Mouse (Mus musculus) kidney, postnatal 4 days (tissue): ENCODE data around the gene Diras1.
"Not testable (repeated sequence)": the region's sequence is repeated elsewhere in the genome, so short reads cannot be mapped to it uniquely, and the experiment has no call there.

ENCODE experiments used
- DNase-seq, 2 experiments: peaks; one replicate each; pipeline ENCODE4 v3.0.0; 2021; ENCODE audit warnings: mixed read lengths in 2 of 2

The Diras1 gene

DNA sequence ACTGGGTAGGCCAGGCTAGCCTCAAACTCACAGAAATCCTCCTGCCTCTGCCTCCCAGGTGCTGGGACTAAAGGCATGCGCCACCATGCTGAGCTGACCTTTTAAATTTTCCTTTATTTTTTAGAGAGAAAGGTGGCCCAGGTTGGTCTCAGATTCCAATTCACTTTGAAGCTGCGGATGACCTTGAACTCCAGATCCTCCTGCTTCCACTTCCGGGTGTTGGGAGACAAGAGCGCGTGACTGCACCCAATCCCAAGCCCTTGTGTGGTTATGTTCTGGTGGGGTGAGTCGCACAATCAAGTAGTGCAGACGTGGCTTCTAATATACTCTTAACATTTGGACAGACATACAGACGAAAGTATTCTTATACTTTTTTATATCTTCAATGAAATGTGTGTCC is 29.0 kb downstream of the Diras1 start:
- no peak for DNase-seq

GRCm38 (mm10) chr10:80995091-80995632 is 30.3 kb downstream of the Diras1 start:
- peak; percentile 90 to 91 for DNase-seq

- no peak for DNase-seq
Measured at GRCm38 (mm10) chr10:80994621-80995020, 30.8 kb downstream of the Diras1 start.

GRCm38 (mm10) chr10:80993276-80993675 is 32.2 kb downstream of the Diras1 start:
- DNase-seq, result no peak

DNA sequence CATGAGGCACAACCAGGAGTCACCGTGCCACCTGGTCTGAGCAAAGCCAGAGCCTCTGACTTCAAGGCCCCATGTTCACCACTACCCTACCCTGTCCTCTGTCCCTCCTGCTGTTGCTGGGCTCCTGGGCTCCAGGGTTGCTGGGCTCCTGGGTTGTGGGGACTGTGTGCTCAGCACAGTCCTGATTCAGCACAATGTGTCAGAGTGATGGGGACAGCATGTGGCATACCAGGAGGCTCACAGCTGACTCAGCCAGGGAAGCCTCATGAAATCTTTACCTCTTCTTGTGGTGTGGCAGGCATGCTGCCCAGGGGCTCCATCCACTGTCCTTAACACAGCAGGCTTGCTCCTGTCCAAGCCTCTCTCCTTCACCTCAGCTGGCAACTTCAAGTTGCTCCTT is 33.5 kb downstream of the Diras1 start:
- DNase-seq, result no peak

- DNase-seq, result no peak
Measured at GRCm38 (mm10) chr10:80991007-80991406, 34.5 kb downstream of the Diras1 start.

- DNase-seq, result peak in 1 of 2 experiments; percentile 22
Measured at GRCm38 (mm10) chr10:80990406-80990805, 35.1 kb downstream of the Diras1 start.

DNA sequence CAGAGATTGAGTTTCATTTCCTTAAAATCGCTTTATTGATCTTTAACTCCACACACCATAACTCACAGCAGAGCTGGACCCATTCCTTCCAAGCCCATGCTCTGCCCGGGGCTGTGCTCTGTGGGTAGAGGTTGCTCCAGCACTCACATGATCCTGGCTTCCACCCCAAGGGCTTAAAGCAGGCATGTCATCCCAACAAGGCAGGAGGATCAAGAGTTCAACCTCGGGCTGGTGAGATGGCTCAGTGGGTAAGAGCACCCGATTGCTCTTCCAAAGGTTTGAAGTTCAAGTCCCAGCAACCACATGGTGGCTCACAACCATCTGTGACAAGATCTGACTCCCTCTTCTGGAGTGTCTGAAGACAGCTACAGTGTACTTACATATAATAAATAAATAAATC is 35.6 kb downstream of the Diras1 start:
- not testable (repeated sequence) for DNase-seq

GRCm38 (mm10) chr10:80989446-80989845 is 36.0 kb downstream of the Diras1 start:
- DNase-seq, result no peak

DNA sequence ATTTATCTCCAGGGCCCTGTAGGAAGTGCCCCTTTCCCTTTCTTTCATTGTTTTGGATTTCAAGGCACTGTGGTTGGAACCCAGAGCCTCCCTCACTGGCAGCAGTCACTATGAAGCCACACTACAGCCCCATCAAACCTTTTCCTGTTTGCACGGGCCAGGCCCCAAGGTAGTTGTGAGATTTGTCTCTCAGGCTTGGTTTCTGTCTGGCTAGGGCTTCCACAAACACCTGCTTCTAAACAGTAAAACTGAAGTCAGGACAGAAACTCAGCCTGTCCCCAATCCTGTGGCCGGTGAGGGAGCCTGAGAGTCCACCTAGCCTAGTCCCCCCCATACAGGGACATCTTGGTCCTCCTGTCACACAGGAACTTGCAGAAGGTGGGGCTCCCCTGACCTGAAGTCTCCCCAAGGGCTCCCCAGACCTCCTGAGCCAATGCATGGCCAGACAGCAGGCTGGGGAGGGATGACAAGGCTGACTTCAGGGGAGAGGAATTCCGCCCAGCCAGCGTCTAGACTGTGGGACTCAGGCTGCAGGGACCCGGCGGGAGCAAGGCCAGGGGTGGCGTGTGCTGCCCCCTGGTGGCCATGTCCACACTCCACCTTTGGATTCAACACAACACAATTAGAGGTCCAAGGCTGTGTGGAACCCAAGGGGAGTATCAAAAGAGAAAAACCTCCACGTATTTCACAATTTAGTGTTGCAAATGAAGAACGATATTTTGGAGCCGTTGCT is 37.6 kb downstream of the Diras1 start:
- peak; percentile 92 to 94 for DNase-seq

- DNase-seq, result no peak
Measured at GRCm38 (mm10) chr10:80986754-80987153, 38.7 kb downstream of the Diras1 start.

GRCm38 (mm10) chr10:80985970-80986701 is 39.3 kb downstream of the Diras1 start:
- no peak for DNase-seq

GRCm38 (mm10) chr10:80985241-80985969 is 40.1 kb downstream of the Diras1 start:
- peak; percentile 40 to 59 for DNase-seq

DNA sequence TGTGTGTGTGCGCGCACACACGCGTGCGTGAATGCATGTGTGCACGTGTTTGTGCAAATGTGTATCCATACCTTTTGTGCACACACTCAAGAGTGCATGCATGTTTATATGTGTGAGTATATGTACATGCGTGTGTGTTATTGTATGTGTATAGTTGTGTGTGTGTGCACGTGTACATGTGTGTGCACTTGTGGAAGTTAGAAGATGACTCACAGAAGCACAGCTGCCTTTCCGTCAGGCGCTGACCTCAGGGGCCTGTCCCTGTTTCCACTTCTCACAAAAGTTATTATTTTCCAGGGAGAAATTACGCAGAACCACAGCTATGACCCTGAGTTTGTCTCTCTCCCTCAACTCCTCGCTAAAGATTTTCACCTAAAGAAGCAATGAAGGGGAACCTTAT is 41.2 kb downstream of the Diras1 start:
- no peak for DNase-seq

DNA sequence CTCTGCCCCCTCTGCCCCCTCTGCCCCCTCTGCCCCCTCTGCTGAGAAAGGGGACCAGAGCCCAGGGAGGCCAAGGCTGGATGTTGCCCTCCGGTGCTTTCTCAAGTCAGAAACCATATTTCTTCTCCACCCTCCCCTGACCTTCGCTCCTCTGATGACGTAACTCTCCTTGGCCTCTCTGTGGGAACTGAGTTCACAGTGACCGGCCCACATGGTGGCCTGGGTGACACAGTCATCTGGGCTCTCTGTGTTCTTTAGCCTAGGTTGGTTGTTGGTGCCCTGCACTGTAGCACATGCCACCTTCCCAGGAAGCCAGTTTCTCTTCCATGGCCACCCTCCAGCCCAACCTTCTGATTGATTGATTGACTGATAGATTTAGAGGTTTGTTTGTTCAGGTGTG is 43.1 kb downstream of the Diras1 start:
- DNase-seq, result peak in 1 of 2 experiments; percentile 31

- DNase-seq, result peak in 1 of 2 experiments; percentile 38
Measured at GRCm38 (mm10) chr10:80981564-80982112, 43.8 kb downstream of the Diras1 start.

- peak; percentile 66 to 81 for DNase-seq
Measured at GRCm38 (mm10) chr10:80975478-80975877, 50.0 kb downstream of the Diras1 start.

- DNase-seq, result peak; percentile 39 to 61
Measured at GRCm38 (mm10) chr10:80973722-80974121, 51.7 kb downstream of the Diras1 start.

DNA sequence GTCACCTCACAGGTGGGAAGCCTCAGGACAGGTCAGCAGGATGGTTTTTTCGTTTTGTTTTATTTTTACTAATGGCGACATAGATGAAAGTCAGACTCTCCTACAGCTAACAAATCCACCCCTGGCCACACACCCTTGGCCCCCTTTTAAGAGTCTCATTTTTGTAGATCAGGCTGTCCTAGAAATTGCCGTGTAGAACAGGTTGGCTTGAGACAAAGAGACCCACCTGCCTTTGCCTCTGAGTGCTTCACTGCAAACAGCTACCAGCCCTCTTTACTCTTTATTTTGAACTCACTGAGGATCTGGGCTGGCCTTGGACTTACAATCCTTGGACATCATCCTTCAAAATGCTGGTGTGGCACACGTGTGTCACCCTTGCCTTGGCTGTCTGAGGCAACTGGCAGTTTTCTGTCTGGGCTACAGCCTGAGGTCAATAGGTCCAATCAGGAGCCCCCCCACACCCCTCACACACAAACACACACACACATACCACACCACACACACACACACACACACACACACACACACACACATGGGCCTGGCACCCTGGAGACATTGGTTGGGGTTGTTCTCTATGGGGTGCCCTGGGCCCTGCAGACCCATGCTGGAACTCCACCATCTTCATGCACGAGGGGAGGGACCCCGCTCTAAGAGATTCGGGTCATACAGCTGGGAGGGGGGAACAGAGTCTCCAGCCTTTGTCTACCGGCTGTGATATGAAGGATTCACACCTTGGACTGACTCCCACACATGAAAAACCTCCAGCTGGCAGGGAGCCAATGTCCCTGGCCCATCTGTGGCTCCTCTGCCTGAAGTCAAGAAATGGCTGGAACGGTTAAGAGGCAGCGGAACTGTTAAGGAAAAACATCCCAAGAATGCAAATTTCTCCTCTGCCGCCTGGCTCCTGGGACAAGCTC is 53.1 kb downstream of the Diras1 start:
- peak; percentile 81 to 87 for DNase-seq

DNA sequence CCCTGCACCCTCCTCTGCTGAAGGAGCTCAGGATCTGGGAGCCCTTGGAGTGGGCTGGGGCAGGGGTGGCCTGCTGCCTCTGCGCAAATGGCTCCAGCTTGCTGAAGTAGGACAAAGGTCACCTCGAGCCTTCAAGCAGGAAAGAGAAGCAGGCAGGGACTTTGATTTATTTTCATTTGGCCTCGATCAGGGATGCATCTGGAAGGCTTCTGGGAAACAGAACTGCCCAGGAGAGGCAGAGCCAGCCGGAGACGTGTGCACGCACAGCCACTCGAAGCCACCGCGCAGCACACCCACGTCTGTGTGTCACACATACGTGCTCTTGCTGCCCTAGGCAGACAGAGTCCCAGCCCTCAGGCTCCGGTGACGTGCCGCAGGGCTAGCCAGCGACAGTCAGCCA is 53.9 kb downstream of the Diras1 start:
- peak; percentile 68 to 78 for DNase-seq

DNA sequence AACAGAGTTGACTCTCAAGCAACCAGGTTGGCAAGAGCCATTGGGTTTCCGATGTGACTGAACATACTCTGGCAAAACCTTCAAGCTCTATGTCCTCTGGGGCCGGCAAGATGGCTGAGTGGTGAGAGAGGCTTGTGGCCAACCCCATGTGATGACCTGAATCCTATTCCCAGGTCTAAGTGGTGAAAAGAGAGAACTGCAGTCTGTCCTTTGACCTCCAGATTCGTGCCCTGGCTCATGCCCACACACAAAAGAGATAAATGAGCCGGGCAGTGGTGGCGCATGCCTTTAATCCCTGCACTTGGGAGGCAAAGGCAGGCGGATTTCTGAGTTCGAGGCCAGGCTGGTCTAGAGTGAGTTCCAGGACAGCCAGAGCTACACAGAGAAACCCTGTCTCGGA is 55.3 kb downstream of the Diras1 start:
- no peak for DNase-seq
